Mouse (Mus musculus) thymus, adult 2 months (tissue): ENCODE results near the gene Arl5c. TPM values are rescaled to one million over a fixed set of nuclear protein-coding genes. Genes with fewer than 3 reads are reported as not detected.

Experiments used
- DNase-seq: peaks from one replicate; pipeline ENCODE4 v3.0.0; 2021
- H3K27ac ChIP-seq: fragments of 200-500 bp; 2 replicates; pipeline ENCODE4 v1.5.1; 2012; ENCODE audit warnings: low read length, control low read depth; ENCODE audit not compliant: control insufficient read depth, insufficient read depth
- H3K27me3 ChIP-seq: fragments of 200-500 bp; 2 replicates; pipeline ENCODE4 v1.6.1; 2012; ENCODE audit warnings: mild to moderate bottlenecking, low read length, moderate library complexity, mixed read lengths; ENCODE audit not compliant: control insufficient read depth, insufficient read depth
- H3K36me3 ChIP-seq: fragments of 200-500 bp; 2 replicates; pipeline ENCODE4 v1.6.1; 2012; ENCODE audit warnings: mild to moderate bottlenecking, low read length, moderate library complexity; ENCODE audit not compliant: control insufficient read depth, insufficient read depth
- H3K4me1 ChIP-seq: fragments of 200-500 bp; replicated peaks from 2 replicates; pipeline ENCODE4 v1.6.1; 2012; ENCODE audit warnings: low read length; ENCODE audit not compliant: control insufficient read depth, insufficient read depth
- H3K4me3 ChIP-seq: fragments of 200-500 bp; 2 replicates; pipeline ENCODE4 v1.5.1; 2012; ENCODE audit warnings: mild to moderate bottlenecking, low read length, control low read depth, moderate library complexity; ENCODE audit not compliant: control insufficient read depth, insufficient read depth
- CTCF ChIP-seq: fragments of 200-500 bp; IDR thresholded peaks from 2 replicates; pipeline ENCODE4 v1.5.1; 2012; ENCODE audit warnings: mild to moderate bottlenecking, control low read depth, low read length, moderate library complexity, borderline replicate concordance; ENCODE audit not compliant: control insufficient read depth, poor library complexity, insufficient read depth; ENCODE audit errors: extremely low read depth
- POLR2A ChIP-seq: fragments of 200-500 bp; IDR thresholded peaks from 2 replicates; pipeline ENCODE4 v1.6.1; 2012; ENCODE audit warnings: mild to moderate bottlenecking, low read length, control low read depth, moderate library complexity; ENCODE audit not compliant: control insufficient read depth, poor library complexity, insufficient read depth; ENCODE audit errors: extremely low read depth
- WGBS: fragments of 180-500 bp; shearing (Covaris S2); methylation state at CpG from one replicate; pipeline ENCODE4 v1.1.7; 2018; 5-methylcytosine and 5-hydroxymethylcytosine counted together
- polyA plus RNA-seq: library from polyadenylated mRNA; depleted of rRNA; stranded (reverse); fragments of >200 nt; gene quantifications from 2 replicates; pipeline ENCODE4 v1.2.3, GENCODE M21; 2012

Gene Arl5c
- polyA plus RNA-seq, 1 experiment = 217 TPM

DNA sequence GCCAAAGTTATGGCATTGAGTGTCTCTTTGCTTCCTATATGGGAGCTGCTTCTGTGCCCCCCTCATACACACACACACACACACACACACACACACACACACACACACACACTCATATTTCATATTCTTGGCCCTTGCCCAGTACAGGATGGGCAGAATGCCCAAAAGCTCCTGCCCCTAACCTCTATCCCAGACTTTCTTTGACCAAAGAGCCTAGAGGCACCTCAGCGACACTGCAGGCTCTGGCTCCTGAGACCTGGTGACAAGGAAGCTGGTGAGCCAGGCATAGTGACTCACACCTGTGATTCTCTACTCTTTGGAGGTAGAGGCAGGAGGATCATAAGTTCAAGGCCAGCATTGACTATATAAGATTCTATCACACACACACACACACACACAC is 24.7 kb upstream of the Arl5c start:
- no peak overlapping the region for H3K27ac ChIP-seq
- 90% methylated on average over 1 of the region's 1 CpGs for WGBS
- no peak overlapping the region for H3K4me3 ChIP-seq
- no peak for TF ChIP-seq CTCF
- no peak for TF ChIP-seq POLR2A
- DNase-seq = no peak
- peaks cover 38% of the 10 kb centered on the region for H3K4me1 ChIP-seq
- no peaks in the 10 kb centered on the region for H3K36me3 ChIP-seq
- H3K27me3 ChIP-seq = no peaks in the 10 kb centered on the region

DNA sequence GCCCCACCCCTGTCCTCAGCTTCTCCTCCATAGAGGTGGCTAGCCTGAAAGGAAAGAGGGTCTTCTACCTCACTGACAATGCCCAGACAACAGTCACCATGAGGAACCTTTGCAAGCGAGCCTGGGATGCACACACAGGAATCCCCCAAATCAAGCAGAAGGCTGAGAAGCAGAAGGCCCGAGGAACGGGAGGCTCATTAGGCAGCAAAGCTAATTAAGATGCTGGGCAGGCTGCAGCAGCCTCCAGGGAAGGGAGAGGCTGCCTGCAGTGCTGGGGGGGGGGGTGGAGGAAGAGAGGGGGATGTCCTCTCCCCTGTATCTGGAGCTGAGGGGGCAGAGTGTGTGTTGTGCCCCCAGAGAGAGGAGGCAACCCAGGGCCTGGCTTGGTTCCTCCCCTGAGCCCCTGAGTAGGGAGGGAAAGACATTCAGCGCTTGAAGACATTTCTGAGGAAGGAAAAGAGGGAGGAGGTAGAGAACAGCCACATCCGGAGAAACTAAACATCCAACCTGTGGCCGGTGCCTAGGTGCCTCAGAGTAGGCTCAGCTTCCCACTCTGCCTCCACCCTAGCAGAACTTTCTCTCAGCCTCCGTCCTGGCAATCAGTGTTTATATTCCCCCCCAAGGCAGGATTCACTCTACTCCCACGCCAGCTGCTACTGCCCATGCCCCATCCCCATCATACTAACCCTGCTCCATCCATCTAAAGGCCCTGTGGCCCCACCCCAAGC is 24.1 kb upstream of the Arl5c start:
- peak; percentile 48 for DNase-seq
- Histone ChIP-seq H3K4me1 (peaks cover 38% of the 10 kb centered on the region), H3K4me3 (no peak overlapping the region), H3K36me3 (no peaks in the 10 kb centered on the region), H3K27ac (peak overlapping the region; percentile 56), H3K27me3 (no peaks in the 10 kb centered on the region)
- WGBS = 16% methylated on average over 8 of the region's 8 CpGs
- TF ChIP-seq CTCF = 0 out of 2 replicates have a peak, but pooled peaks have one; percentile 14
- TF ChIP-seq POLR2A = no peak

DNA sequence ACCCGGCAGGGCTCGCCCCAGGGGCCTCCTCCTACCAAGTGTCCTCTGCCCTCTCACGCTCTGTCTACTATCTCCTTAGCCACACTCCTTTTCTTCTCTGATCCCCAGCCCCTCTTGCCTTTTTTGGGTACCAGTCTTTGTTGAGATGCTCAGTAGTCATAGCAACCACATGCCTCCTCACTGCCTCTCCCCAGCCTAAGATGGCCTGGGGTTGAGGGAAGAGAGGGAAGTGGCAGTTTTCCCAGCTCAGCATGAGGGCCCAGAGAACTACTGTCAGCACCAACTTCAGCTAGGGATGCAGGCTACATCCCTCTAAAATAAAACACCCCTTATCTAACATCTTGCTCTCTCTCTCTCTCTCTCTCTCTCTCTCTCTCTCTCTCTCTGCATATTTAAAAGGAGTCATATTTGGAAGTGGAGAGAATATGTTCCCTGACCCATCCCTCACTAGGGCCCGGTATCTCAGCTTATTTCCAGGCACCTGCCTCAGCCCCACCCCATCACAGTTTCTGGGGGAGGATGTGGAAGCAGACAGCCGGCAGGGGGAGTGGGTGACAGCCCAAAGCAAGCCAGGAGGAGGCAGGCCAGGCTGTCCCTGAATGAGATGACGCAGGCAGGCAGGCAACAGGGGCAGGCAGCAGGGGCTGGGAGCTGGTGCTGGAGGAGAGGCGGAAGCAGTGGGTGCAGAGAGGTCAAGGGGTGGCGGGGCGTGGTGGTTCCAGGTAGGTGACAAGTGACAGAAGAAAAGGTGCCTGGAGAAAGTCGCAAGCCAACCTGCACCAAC is 23.1 kb upstream of the Arl5c start:
- peak; percentile 82 for DNase-seq
- Histone ChIP-seq H3K27ac (no peak overlapping the region), H3K27me3 (no peaks in the 10 kb centered on the region), H3K36me3 (no peaks in the 10 kb centered on the region), H3K4me3 (no peak overlapping the region), H3K4me1 (peaks cover 38% of the 10 kb centered on the region)
- WGBS = 58% methylated on average over 10 of the region's 10 CpGs
- 0 out of 2 replicates have a peak, but pooled peaks have one; percentile 27 for TF ChIP-seq POLR2A
- peak; percentile 69; the same call in 1 of the 2 replicates for TF ChIP-seq CTCF

DNA sequence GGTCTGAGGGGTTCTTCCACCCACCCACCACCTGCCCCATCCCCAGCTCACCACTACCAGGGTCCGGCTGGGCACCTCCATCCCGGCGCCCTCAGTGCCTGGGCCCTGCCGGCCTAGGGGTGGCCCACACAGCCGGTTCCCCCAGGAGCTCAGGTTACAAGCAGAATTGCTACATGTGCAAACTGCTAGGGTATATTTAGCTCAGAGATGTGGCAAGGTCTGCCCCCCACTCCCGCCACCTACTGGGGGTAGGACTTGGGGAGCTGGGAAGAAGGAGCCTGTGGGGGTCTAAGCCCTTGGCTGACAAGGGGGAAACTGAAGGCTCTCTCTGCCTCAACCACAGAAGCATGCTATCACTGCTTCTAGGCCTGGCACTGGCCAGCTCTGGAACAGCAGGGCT is 22.2 kb upstream of the Arl5c start:
- Histone ChIP-seq H3K4me3 (no peak overlapping the region), H3K4me1 (peaks cover 36% of the 10 kb centered on the region), H3K27me3 (no peaks in the 10 kb centered on the region), H3K27ac (no peak overlapping the region), H3K36me3 (no peaks in the 10 kb centered on the region)
- no peak for DNase-seq
- WGBS = 91% methylated on average over 6 of the region's 6 CpGs
- TF ChIP-seq CTCF (no peak), POLR2A (no peak)

DNA sequence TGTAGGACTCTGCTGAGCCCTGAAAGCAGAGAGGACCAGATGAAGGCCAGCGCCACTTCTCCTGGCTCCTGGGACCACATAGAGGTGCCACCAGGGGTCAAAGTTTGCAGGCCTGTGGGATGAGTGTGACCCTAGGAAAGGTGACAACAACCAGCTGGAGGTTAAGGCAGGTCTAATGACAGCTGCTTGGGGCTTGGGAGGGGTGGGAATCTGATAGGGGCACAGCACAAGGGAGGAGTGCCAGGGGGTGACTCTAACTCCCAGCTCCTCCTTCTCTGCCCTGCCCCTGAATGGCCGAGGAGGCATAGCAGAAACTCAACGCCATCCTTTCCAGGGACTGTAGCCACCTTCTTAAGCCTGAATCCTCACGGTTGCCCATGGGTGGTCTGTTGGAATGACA is 20.8 kb upstream of the Arl5c start:
- TF ChIP-seq CTCF = no peak
- no peak for TF ChIP-seq POLR2A
- H3K27me3 ChIP-seq = no peaks in the 10 kb centered on the region
- no peak for DNase-seq
- H3K36me3 ChIP-seq = no peaks in the 10 kb centered on the region
- no peak overlapping the region for H3K4me3 ChIP-seq
- 98% methylated on average over 4 of the region's 4 CpGs for WGBS
- peaks cover 26% of the 10 kb centered on the region for H3K4me1 ChIP-seq
- no peak overlapping the region for H3K27ac ChIP-seq

DNA sequence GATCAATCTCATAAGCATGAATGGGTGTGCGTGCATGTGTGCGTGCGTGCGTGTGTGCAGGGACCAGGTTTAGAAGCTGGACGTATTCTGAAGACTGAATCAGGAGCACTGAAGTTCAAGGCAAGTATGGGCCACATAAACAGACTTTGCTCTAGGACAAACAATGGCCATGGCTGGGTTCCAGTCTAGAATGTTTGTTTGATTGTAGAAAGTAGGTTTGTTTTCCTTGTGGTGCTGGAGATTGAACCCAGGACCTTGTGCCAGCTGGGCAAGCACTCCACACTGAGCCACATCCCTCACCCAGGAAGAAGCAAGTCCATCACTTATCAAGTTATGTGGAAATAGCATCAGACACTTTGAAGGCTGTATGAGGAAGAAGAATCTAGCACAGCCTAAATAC is 20.2 kb upstream of the Arl5c start:
- DNase-seq = no peak
- 98% methylated on average over 5 of the region's 5 CpGs for WGBS
- Histone ChIP-seq H3K36me3 (no peaks in the 10 kb centered on the region), H3K27ac (no peak overlapping the region), H3K27me3 (no peaks in the 10 kb centered on the region), H3K4me3 (no peak overlapping the region), H3K4me1 (peaks cover 20% of the 10 kb centered on the region)
- no peak for TF ChIP-seq POLR2A
- TF ChIP-seq CTCF = no peak
